Mouse (Mus musculus) embryonic fibroblast, embryonic 13.5 days (primary cell): Measurements from ENCODE around the gene Platr17. TPM values are rescaled to one million over a fixed set of nuclear protein-coding genes. Genes with fewer than 3 reads are reported as not detected.
A peak's percentile ranks its signal among the peaks of the same experiment; 100 is the strongest.
"Not testable (repeated sequence)": the region's sequence is repeated elsewhere in the genome, so short reads cannot be mapped to it uniquely, and the experiment has no call there.

Experiments used
- H3K27ac ChIP-seq: 2 replicates; pipeline ENCODE4 v1.5.1; 2012; ENCODE audit warnings: low read length, control low read depth, inconsistent platforms; ENCODE audit not compliant: insufficient read depth
- H3K4me1 ChIP-seq: 2 replicates; pipeline ENCODE4 v1.6.1; 2011; ENCODE audit warnings: low read length; ENCODE audit not compliant: control insufficient read depth, insufficient read depth
- H3K4me3 ChIP-seq: 2 replicates; pipeline ENCODE4 v1.5.1; 2011; ENCODE audit warnings: mild to moderate bottlenecking, control low read depth, low read length; ENCODE audit not compliant: insufficient read depth
- CTCF ChIP-seq: IDR thresholded peaks from 2 replicates; pipeline ENCODE4 v1.5.1; 2011; ENCODE audit warnings: mild to moderate bottlenecking, control low read depth, low read length, moderate library complexity, borderline replicate concordance; ENCODE audit not compliant: insufficient read depth
- POLR2A ChIP-seq: IDR thresholded peaks from 2 replicates; pipeline ENCODE4 v1.6.1; 2011; ENCODE audit warnings: low read depth, mild to moderate bottlenecking, control low read depth, low read length, moderate library complexity
- polyA plus RNA-seq: library from polyadenylated mRNA; stranded (reverse); fragments of >200 nt; gene quantifications from 2 replicates; pipeline ENCODE4 v1.2.4, GENCODE M21; 2011; ENCODE audit warnings: low read depth; ENCODE audit not compliant: missing spikeins, insufficient read length

The Platr17 gene
- polyA plus RNA-seq, 1 experiment = not detected

DNA sequence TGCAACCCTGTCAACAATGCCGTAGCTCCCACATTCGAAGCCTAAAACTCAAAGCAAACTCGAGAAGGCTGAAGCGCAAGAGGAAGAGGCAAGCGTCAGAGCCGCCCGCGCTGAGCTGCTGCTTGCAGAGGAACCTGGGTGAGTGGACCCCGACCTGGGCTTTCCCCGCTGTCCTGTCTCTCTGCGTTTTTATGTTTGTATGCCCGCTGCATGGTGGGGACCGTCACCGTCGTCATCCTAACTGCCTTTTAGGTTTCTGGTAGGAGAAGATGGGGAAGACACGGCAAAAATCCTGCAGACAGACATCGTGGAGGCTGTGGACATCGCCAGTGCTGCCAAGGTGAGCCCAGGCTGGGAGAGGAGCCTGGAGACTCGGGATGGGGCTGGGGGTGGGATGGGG, 36.4 kb downstream of the Platr17 start:
- TF ChIP-seq POLR2A (no peak), CTCF (no peak)
- no peak overlapping the region for H3K27ac ChIP-seq
- H3K4me3 ChIP-seq = peak overlapping the region; percentile 93
- peaks cover 7% of the 10 kb centered on the region; the same call in 1 of the 2 replicates for H3K4me1 ChIP-seq

DNA sequence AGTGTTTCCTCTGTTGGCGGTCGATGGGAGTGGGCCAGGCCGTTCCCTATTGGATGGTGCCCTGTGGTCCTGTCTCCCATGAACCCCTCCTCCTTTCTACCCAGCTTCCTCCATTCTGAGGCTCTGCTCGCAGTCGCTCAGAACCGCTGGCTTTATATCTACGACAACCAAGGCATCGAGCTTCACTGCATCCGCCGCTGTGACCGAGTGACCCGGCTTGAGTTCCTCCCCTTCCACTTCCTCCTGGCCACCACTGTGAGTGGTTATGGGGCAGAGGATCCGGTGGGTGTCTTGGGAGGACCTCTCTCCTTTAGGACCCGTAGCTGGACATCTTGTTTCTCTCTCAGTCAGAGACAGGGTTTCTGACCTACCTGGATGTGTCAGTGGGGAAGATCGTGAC, 38.5 kb downstream of the Platr17 start:
- TF ChIP-seq POLR2A (no peak), CTCF (no peak)
- Histone ChIP-seq H3K4me1 (peaks cover 7% of the 10 kb centered on the region; the same call in 1 of the 2 replicates), H3K4me3 (no peak overlapping the region), H3K27ac (no peak overlapping the region)

DNA sequence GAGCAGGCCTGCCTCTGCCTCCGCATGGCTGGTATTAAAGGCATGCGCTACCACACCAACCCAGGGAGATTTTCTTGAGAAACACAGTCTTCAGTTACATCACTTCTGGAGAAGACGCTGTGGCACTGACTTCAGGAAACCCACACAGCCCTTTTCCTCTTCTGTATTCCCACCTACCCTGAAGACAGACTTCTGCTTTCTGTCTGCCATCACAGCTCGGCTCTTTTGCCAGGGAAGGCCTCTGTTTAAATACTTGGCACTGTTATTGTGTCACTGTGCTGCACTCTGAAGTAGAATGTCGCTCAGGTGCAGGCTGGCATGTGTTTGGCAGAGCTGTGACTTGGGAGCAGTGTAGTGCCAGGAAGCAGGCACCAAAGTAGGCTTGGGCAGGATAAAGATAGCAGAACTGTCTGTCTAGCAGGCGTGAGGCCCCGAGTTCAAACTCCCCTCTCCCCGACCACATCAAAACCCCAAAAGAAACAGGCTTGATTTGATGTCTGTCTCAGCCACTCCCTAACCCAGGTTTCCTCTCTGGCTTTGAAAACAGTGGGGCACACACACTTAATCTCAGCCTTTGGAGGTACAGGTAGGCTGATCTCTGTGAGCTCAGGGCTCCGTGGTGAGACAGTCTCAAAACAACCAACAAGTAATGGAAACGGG, 42.6 kb downstream of the Platr17 start:
- Histone ChIP-seq H3K27ac (no peak overlapping the region), H3K4me1 (peaks cover under 1% of the 10 kb centered on the region; the same call in 1 of the 2 replicates), H3K4me3 (no peak overlapping the region)
- TF ChIP-seq CTCF (no peak), POLR2A (no peak)

DNA sequence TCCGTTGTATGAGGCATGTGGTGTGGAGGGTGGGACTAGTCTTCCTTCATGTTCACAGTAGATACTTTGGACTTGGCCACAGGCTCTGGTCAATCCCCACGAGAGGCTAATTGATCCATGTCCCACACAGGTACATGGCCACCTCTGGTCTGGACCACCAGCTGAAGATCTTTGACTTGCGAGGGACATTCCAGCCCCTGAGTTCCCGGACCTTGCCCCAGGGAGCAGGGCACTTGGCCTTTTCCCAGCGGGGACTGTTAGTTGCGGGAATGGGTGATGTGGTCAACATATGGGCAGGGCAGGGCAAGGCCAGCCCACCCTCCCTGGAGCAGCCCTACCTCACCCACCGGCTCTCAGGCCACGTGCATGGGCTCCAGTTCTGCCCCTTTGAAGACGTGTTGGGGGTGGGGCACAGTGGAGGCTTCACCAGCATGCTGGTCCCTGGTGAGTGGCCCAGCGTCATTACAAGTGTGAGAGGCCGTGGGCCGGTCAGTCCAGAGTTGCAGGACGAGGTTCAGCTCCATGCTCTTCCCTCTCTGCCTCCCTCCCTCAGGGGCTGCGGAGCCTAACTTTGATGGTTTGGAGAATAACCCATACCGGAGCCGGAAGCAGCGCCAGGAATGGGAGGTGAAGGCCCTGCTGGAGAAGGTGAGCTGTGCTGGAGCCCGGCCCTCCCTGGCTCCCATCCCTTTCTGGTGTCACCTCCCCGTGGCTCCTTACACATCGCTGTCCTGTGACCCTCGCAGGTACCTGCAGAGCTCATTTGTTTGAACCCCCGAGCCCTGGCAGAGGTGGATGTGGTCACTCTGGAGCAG, 43.4 kb downstream of the Platr17 start:
- Histone ChIP-seq H3K4me1 (peaks cover 7% of the 10 kb centered on the region), H3K27ac (no peak overlapping the region), H3K4me3 (no peak overlapping the region)
- TF ChIP-seq CTCF = no peak
- TF ChIP-seq POLR2A = no peak

DNA sequence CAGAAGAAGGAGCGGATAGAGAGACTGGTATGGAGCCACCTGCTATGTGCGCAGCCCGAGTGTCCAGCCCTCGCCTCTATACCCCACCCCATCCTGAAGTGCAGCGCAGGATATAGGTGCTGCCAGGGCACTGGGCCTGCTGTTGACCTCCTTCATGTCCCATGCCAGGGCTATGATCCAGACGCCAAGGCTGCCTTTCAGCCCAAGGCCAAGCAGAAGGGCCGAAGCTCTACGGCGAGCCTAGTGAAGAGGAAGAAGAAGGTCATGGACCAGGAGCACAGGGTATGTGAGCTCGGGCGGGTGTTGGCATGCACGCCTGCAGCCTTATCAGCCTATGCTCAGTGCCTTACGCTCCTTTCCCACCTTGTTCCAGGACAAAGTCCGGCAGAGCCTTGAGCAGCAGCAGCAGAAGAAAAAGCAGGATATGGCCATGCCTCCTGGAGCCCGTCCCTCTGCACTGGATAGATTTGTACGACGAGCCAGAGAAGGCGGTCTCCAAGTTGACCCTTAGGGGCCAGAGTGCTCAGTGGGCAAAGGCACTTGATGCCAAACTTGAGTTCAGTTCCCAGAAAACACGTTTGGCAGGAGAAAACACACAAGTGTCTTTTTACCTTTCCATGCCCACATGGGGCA, 44.1 kb downstream of the Platr17 start:
- no peak overlapping the region for H3K4me3 ChIP-seq
- no peak overlapping the region for H3K27ac ChIP-seq
- peaks cover 8% of the 10 kb centered on the region for H3K4me1 ChIP-seq
- TF ChIP-seq POLR2A (0 out of 2 replicates have a peak, but pooled peaks have one; percentile 18), CTCF (no peak)

DNA sequence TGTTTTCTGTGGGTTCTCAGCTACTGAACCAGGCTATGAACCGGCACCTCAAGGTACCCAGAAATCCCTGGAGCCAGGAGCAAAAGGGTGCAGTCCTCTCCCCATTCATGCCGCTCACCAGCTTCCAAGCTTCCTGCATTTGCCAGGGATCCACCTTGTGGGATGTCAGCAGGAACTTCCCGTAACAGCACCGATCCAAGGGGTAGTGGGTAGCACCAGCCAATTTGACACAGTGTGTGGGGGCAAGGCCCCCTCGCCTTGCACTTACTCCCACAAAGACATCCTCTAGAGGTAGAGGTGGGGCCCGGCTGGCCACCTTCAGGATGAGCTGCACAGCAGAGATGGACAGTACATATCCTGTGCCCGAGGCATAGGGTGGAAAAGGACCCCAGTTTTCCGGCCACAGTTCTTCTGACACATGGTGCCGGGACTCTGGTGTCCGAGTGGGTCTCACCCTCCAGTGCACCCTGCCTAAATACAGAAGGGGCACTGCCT, 45.2 kb downstream of the Platr17 start:
- TF ChIP-seq CTCF (no peak), POLR2A (peak; percentile 45)
- 0 out of 2 replicates have a peak overlapping the region, but pooled peaks have one; percentile 38 for H3K27ac ChIP-seq
- peaks cover 8% of the 10 kb centered on the region for H3K4me1 ChIP-seq
- no peak overlapping the region for H3K4me3 ChIP-seq

DNA sequence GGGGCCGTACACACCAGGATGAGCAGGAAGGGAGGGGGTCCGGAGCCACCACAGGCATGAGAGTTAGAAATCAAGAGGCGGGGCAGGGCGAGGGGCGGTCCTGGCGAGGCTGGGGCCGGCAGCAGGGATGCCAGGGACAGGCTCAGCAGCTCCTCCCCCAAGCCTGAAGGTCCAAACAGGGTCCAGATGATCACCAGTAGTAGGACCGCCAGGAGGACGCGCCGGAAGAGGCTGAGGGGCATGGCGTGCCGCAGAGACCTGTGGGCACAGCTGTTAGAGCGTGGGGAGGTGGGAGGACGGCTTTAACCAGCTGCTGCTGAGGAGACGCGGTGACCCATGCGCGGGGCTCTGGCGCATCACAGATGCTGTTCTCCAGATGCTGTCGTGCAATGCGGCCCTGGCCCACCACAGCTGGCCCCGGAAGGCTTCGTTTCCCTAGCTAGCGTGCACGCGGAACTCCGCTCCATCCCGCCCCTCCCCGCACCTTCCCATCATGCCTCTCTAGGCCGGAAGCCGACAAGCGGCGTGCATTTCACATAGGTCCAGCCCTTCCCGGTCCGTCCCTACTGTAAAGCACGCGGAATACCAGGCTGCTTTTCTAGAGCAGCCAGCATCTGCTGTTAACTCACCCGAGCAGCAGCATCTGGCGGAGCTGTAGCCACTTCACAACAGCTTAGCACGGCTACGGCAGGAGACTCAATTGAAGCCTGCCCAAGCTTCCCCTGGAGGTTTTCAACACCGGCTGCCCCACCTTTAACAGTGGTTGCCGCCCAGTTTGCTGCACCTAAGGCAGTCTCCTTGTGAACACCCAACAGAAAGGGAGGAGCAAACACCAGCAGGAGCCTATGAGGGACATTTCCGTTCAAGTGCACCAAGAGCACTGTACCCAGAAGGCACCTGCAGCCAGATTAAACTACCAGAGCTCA, 46.3 kb downstream of the Platr17 start, which contains the start of gene B3galt4:
TSS of gene B3galt4 (minus strand) at position 468 of the 926 bp plus-strand sequence.
- peak within 1 kb of the TSS; percentile 69 for H3K27ac ChIP-seq
- H3K4me1 ChIP-seq = peaks cover 8% of the 10 kb centered on the region
- peak within 1 kb of the TSS; percentile 23 for H3K4me3 ChIP-seq
- TF ChIP-seq POLR2A (peak; percentile 78), CTCF (no peak)

DNA sequence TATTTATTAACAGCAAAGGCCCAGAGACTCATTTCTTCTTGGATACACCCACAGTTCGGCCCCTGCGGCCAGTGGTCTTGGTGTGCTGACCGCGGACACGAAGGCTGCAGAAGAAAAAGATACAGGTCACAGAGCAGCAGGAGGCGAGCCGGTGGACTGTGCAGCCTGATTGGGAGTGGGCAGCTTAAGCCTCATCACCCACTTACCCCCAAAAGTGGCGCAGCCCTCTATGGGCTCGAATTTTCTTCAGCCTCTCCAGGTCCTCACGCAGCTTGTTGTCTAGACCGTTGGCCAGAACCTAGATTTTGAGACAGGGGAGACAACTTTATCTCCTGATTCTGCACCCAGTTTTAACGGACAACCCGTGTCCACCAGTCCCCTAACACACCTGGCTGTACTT, 47.1 kb downstream of the Platr17 start:
- not testable (repeated sequence) for H3K4me1 ChIP-seq, H3K27ac ChIP-seq, H3K4me3 ChIP-seq

DNA sequence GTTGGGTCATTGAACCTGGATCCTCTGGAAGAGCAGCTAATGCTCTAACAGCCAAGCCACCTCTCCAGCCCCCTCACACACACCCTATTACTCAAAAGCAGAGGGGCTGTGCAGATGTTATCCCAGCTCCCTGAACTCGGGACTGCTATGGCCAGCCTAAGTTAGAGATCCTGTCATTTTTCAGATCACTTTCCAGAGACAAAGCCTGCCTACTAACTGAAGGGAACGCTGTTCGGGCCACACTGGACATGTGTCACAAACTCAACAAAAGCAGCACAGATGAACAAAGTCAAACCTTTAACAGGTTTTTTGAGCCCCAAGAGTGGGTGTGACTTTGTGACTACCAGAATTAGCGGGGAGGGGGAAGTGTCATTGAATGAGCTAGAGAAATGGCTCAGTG, 47.9 kb downstream of the Platr17 start:
- Histone ChIP-seq H3K27ac (peak overlapping the region; percentile 8; the same call in 1 of the 2 replicates), H3K4me1 (peaks cover 8% of the 10 kb centered on the region), H3K4me3 (peak overlapping the region; percentile 91)
- TF ChIP-seq CTCF = no peak
